Mouse (Mus musculus): ENCODE data around the gene Bcl3. TPM values are rescaled to one million over a fixed set of nuclear protein-coding genes. Genes with fewer than 3 reads are reported as not detected.
"Not testable (repeated sequence)": the region's sequence is repeated elsewhere in the genome, so short reads cannot be mapped to it uniquely, and the experiment has no call there.

Gene Bcl3
- polyA plus RNA-seq, 1 experiment from 2014 or later: 5.4 TPM

- no peaks in the 10 kb centered on the region for H3K27me3 ChIP-seq (ENCODE audit: insufficient read depth, low read length)
- no peaks in the 10 kb centered on the region for H3K36me3 ChIP-seq (replicated peaks; ENCODE audit: insufficient read depth, low read length)
- no peaks in the 10 kb centered on the region for H3K9me3 ChIP-seq (ENCODE audit: low read length)
- H3K9ac ChIP-seq (replicated peaks): no peak overlapping the region
- TF ChIP-seq CTCF (IDR thresholded peaks at IDR 0.05; ENCODE audit: low read depth) (no peak), EP300 (IDR thresholded peaks at IDR 0.05; ENCODE audit: low read depth) (0 out of 2 replicates have a peak, but pooled peaks have one; percentile 32)
- peak; percentile 77 for ATAC-seq
- no peak for DNase-seq
- H3K4me2 ChIP-seq (ENCODE audit: low read depth, low read length): no peak overlapping the region
- peaks cover 10% of the 10 kb centered on the region; the same call in 1 of the 2 replicates for H3K4me1 ChIP-seq (ENCODE audit: insufficient read depth)
- no peak overlapping the region for H3K4me3 ChIP-seq (ENCODE audit: low read depth, low read length)
- WGBS (ENCODE audit: insufficient replicate concordance): 70% methylated on average over 19 of the region's 19 CpGs
- H3K27ac ChIP-seq (ENCODE audit: low read depth): peak overlapping the region; percentile 90
These were observed 29.6 kb downstream of the Bcl3 start for GRCm38 (mm10) chr7:19792701-19793630.

- not testable (repeated sequence) for H3K27ac ChIP-seq (ENCODE audit: low read depth); DNase-seq; H3K4me3 ChIP-seq (ENCODE audit: low read depth, low read length); H3K9me3 ChIP-seq (ENCODE audit: low read length); ATAC-seq; H3K36me3 ChIP-seq (replicated peaks; ENCODE audit: insufficient read depth, low read length); H3K4me2 ChIP-seq (ENCODE audit: low read depth, low read length); H3K27me3 ChIP-seq (ENCODE audit: insufficient read depth, low read length); H3K9ac ChIP-seq (replicated peaks)
- 77% methylated on average over 2 of the region's 2 CpGs for WGBS (ENCODE audit: insufficient replicate concordance)
- H3K4me1 ChIP-seq (ENCODE audit: insufficient read depth): peaks cover 10% of the 10 kb centered on the region; the same call in 1 of the 2 replicates
These were observed 31.1 kb downstream of the Bcl3 start for GRCm38 (mm10) chr7:19791504-19791903.

GRCm38 (mm10) chr7:19789904-19790347, 32.6 kb downstream of the Bcl3 start:
- ATAC-seq (peak; percentile 30), DNase-seq (peak; percentile 93)
- Histone ChIP-seq H3K4me3 (ENCODE audit: low read depth, low read length) (no peak overlapping the region), H3K9ac (replicated peaks) (no peak overlapping the region), H3K9me3 (ENCODE audit: low read length) (no peaks in the 10 kb centered on the region), H3K27ac (ENCODE audit: low read depth) (no peak overlapping the region), H3K4me2 (ENCODE audit: low read depth, low read length) (peak overlapping the region; percentile 61), H3K36me3 (replicated peaks; ENCODE audit: insufficient read depth, low read length) (no peaks in the 10 kb centered on the region), H3K27me3 (ENCODE audit: insufficient read depth, low read length) (no peaks in the 10 kb centered on the region), H3K4me1 (ENCODE audit: insufficient read depth) (peaks cover 12% of the 10 kb centered on the region; the same call in 1 of the 2 replicates)
- WGBS (ENCODE audit: insufficient replicate concordance): 1% methylated on average over 19 of the region's 19 CpGs
- TF ChIP-seq EP300 (IDR thresholded peaks at IDR 0.05; ENCODE audit: low read depth) (no peak), CTCF (IDR thresholded peaks at IDR 0.05; ENCODE audit: low read depth) (peak; percentile 98)

- no peaks in the 10 kb centered on the region for H3K36me3 ChIP-seq (replicated peaks; ENCODE audit: insufficient read depth, low read length)
- ATAC-seq: no peak
- H3K9me3 ChIP-seq (ENCODE audit: low read length): no peaks in the 10 kb centered on the region
- H3K4me3 ChIP-seq (ENCODE audit: low read depth, low read length): no peak overlapping the region
- DNase-seq: no peak
- 35% methylated on average over 12 of the region's 12 CpGs for WGBS (ENCODE audit: insufficient replicate concordance)
- no peaks in the 10 kb centered on the region for H3K27me3 ChIP-seq (ENCODE audit: insufficient read depth, low read length)
- peaks cover 9% of the 10 kb centered on the region for H3K4me1 ChIP-seq (ENCODE audit: insufficient read depth)
- no peak overlapping the region for H3K9ac ChIP-seq (replicated peaks)
- H3K27ac ChIP-seq (ENCODE audit: low read depth): peak overlapping the region; percentile 70
- no peak overlapping the region for H3K4me2 ChIP-seq (ENCODE audit: low read depth, low read length)
- TF ChIP-seq EP300 (IDR thresholded peaks at IDR 0.05; ENCODE audit: low read depth): no peak
- TF ChIP-seq CTCF (IDR thresholded peaks at IDR 0.05; ENCODE audit: low read depth): no peak
These were observed 36.6 kb downstream of the Bcl3 start for GRCm38 (mm10) chr7:19785874-19786458.

GRCm38 (mm10) chr7:19784764-19785535, 37.6 kb downstream of the Bcl3 start:
- H3K27ac ChIP-seq (ENCODE audit: low read depth): peak overlapping the region; percentile 70
- H3K36me3 ChIP-seq (replicated peaks; ENCODE audit: insufficient read depth, low read length): no peaks in the 10 kb centered on the region
- H3K27me3 ChIP-seq (ENCODE audit: insufficient read depth, low read length): no peaks in the 10 kb centered on the region
- no peak overlapping the region; the same call in 1 of the 2 replicates for H3K9ac ChIP-seq (replicated peaks)
- no peak overlapping the region for H3K4me3 ChIP-seq (ENCODE audit: low read depth, low read length)
- peaks cover 2% of the 10 kb centered on the region; the same call in 1 of the 2 replicates for H3K9me3 ChIP-seq (ENCODE audit: low read length)
- WGBS (ENCODE audit: insufficient replicate concordance): 28% methylated on average over 11 of the region's 11 CpGs
- no peak for TF ChIP-seq EP300 (IDR thresholded peaks at IDR 0.05; ENCODE audit: low read depth)
- TF ChIP-seq CTCF (IDR thresholded peaks at IDR 0.05; ENCODE audit: low read depth): peak; percentile 67
- ATAC-seq (peak; percentile 77), DNase-seq (peak; percentile 51)
- H3K4me1 ChIP-seq (ENCODE audit: insufficient read depth): peaks cover 8% of the 10 kb centered on the region
- no peak overlapping the region for H3K4me2 ChIP-seq (ENCODE audit: low read depth, low read length)
